Mouse (Mus musculus): ENCODE data around the gene Elane. TPM values are rescaled to one million over a fixed set of nuclear protein-coding genes. Genes with fewer than 3 reads are reported as not detected.
A peak's percentile ranks its signal among the peaks of the same experiment; 100 is the strongest.

Elane gene
- total RNA-seq, 2 experiments from 2014 or later = not detected

DNA sequence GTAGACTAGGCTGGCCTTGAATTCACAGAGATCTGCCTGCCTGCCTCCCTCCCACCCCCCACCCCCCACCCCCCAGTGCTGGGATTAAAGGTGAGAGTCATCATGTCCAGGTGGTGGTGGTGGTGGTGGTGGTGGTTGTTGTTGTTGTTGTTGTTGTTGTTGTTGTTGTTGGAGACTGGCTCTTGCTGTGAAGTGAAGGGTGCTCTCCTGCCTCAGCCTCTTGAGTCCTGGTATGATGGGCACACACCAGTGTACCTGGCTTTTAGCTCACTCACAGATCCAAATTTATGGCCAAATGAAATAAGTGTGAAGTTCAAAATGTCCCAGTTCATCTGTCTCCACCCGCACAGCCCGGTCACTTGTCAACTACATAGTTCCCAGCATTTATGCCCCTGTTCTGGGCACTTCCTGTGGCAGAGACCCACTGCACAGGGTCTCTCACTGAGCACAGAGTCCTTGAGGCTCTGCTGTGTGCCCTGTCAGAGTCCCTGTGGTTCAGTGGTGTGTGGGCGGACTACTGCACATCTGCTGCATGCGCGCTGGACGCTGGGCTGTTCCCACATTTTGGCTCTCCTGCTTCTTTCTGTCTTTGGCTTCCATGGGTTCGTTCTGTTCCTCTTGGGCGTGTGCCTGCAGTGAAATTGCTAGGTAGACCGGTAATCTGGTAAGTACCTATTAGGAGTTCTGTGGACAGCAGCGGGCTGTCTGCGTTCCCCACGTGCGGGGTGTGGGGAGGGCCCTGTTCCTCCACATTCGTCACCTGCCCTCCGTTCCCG, 48.9 kb downstream of the Elane start:
- no peak for TF ChIP-seq CTCF (conservative IDR thresholded peaks at IDR 0.05)
- no peak for DNase-seq (ENCODE audit: low spot score in 2 of 2)
- H3K4me3 ChIP-seq = no peak overlapping the region
- H3K27ac ChIP-seq = no peak overlapping the region

DNA sequence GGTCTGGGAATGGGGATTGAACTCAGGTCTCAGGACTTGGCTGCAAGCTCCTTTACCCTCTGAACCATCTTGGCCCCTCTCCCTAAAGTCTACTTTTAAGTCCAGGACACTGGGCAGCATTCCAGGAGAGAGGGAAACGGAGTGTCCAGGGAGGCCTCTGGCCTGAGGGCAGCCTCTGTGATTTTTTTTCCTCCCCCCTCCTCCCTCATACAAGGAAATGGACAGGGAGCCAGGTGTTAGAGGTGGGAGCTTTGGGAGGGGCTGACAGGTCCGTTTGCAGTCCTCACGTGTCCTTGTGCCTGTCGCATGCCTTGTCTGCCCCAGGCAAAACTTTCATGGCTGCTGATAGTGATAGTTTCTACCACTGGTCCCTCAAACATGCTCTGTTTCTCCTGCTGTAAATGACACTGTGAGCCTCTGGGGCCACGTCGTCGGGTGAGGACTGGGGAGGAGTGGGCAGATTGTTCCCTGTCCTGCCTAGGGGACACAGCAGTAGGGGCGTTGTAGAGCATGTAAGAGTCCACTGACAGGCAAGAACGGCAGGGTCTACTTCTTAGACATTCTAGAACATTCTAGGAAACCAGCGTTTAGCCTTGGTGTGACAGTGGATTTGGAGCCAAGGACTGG, 50.4 kb downstream of the Elane start:
- DNase-seq (ENCODE audit: low spot score in 2 of 2) = no peak
- no peak for TF ChIP-seq CTCF (conservative IDR thresholded peaks at IDR 0.05)

DNA sequence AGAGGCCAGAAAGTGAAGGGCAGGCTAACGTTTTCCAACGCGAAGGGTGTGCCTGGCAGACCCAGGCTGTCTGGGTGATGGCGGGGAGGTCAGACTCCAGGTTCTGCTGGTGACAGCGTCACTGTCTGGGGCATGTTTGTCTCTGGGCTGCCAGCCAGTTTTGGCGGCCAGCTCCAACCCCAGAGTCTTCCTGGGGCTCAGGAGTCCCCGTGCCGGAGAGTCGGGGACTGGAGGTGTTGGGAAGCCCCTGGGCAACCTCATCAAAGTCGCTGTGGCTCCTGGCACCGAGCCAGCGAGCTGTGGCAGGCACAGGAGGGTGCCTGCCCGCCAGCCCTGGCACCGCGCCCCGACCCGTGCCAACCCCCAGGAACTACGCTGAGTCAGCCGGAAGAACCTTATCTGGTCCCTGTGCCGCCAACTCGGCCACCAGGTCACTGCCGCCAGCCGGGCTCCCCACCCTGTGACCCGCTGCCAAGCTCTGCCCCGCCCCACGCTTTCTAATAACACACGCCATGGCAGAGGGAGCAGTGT, 50.9 kb downstream of the Elane start:
- Histone ChIP-seq H3K4me3 (peak overlapping the region; percentile 24; the same call in 1 of the 2 replicates), H3K27ac (no peak overlapping the region)
- no peak for DNase-seq (ENCODE audit: low spot score in 2 of 2)
- no peak for TF ChIP-seq CTCF (conservative IDR thresholded peaks at IDR 0.05)

More for the DNA sequence above, 50.4 kb downstream of the Elane start:
- no peak overlapping the region for H3K27ac ChIP-seq
- H3K4me3 ChIP-seq = no peak overlapping the region

Small RNA genes within 50 kb of the gene (microRNA-seq; reads per million reads assigned to microRNA genes)
- 0 to 0.32 reads per million in 2 experiments for gene Mir6910

Other genes starting within 250 kb of the Elane start
- 10 to 100 TPM; 44.7 to 49.4 TPM for gene Shc2, start 248.3 kb upstream of the Elane start, total RNA-seq (2021)
- gene Odf3l2, start 240.5 kb upstream of the Elane start, total RNA-seq (2021) = under 1 TPM; 0.29 to 0.38 TPM
- not detected for gene Madcam1, start 221.7 kb upstream of the Elane start, total RNA-seq (2021)
- gene Tpgs1, start 216.9 kb upstream of the Elane start, total RNA-seq (2021) = 10 to 100 TPM; 67.8 to 73.5 TPM
- 10 to 100 TPM; 73.1 to 79.8 TPM for gene Cdc34, start 204.1 kb upstream of the Elane start, total RNA-seq (2021)
- 1 to 10 TPM; 3.3 to 4.0 TPM for gene Gzmm, start 197.2 kb upstream of the Elane start, total RNA-seq (2021)
- 100 to 1,000 TPM; 538 TPM for gene Bsg, start 181.8 kb upstream of the Elane start, total RNA-seq (2021)
- 100 to 1,000 TPM; 118 TPM for gene Hcn2, start 169.6 kb upstream of the Elane start, total RNA-seq (2021)
- 10 to 100 TPM; 44.5 to 50.6 TPM for gene Polrmt, start 139.7 kb upstream of the Elane start, total RNA-seq (2021)
- 1 to 10 TPM; 1.9 to 2.8 TPM for gene Fgf22, start 131.2 kb upstream of the Elane start, total RNA-seq (2021)
- 10 to 100 TPM; 85.0 to 88.3 TPM for gene Rnf126, start 119.3 kb upstream of the Elane start, total RNA-seq (2021)
- gene Fstl3, start 109.0 kb upstream of the Elane start, total RNA-seq (2021) = 1 to 10 TPM; 2.5 to 2.7 TPM
- under 1 TPM; 0.26 to 0.37 TPM for gene Prss57, start 95.3 kb upstream of the Elane start, total RNA-seq (2021)
- gene Palm, start 92.7 kb upstream of the Elane start, total RNA-seq (2021) = 100 to 1,000 TPM; 275 to 277 TPM
- 1 to 10 TPM in 1 of 2 experiments, under 1 TPM in 1; 0.54 to 1.1 TPM for gene Misp, start 65.3 kb upstream of the Elane start, total RNA-seq (2021)
- gene Ptbp1, start 31.8 kb upstream of the Elane start, total RNA-seq (2021) = 10 to 100 TPM; 56.9 to 58.7 TPM
- gene Prtn3, start 11.8 kb upstream of the Elane start, total RNA-seq (2021) = 1 to 10 TPM; 1.5 to 2.6 TPM
- 10 to 100 TPM; 33.7 to 37.1 TPM for gene Plppr3, start 11.6 kb upstream of the Elane start, total RNA-seq (2021)
- gene Cfd, start 4.6 kb downstream of the Elane start, total RNA-seq (2021) = not detected
- gene Med16, start 22.7 kb downstream of the Elane start, total RNA-seq (2021) = 10 to 100 TPM; 57.7 to 59.3 TPM
- not detected for gene Gm26602, start 24.6 kb downstream of the Elane start, total RNA-seq (2021)
- gene Kiss1r, start 30.7 kb downstream of the Elane start, total RNA-seq (2021) = 1 to 10 TPM; 5.6 to 7.1 TPM
- gene R3hdm4, start 35.0 kb downstream of the Elane start, total RNA-seq (2021) = 100 to 1,000 TPM; 365 to 385 TPM
- 1 to 10 TPM; 7.5 to 8.5 TPM for gene Arid3a, start 40.8 kb downstream of the Elane start, total RNA-seq (2021)
- 10 to 100 TPM; 44.8 to 47.0 TPM for gene Wdr18, start 73.9 kb downstream of the Elane start, total RNA-seq (2021)
- under 1 TPM in 1 of 2 experiments, not detected in 1; 0.15 TPM for gene Grin3b, start 84.5 kb downstream of the Elane start, total RNA-seq (2021)
- 100 to 1,000 TPM; 124 TPM for gene Tmem259, start 98.1 kb downstream of the Elane start, total RNA-seq (2021)
- 1 to 10 TPM; 5.4 to 5.6 TPM for gene Cnn2, start 102.3 kb downstream of the Elane start, total RNA-seq (2021)
- gene Abca7, start 110.2 kb downstream of the Elane start, total RNA-seq (2021) = 10 to 100 TPM; 10.7 to 11.0 TPM
- 1 to 10 TPM; 3.7 to 4.4 TPM for gene Arhgap45, start 130.4 kb downstream of the Elane start, total RNA-seq (2021)
- gene Polr2e, start 153.5 kb downstream of the Elane start, total RNA-seq (2021) = 10 to 100 TPM; 77.8 to 79.1 TPM
- 100 to 1,000 TPM; 440 to 464 TPM for gene Gpx4, start 160.9 kb downstream of the Elane start, total RNA-seq (2021)
- 10 to 100 TPM; 22.4 to 23.4 TPM for gene Sbno2, start 219.3 kb downstream of the Elane start, total RNA-seq (2021)
- 10 to 100 TPM; 96.8 to 97.7 TPM for gene Stk11, start 229.6 kb downstream of the Elane start, total RNA-seq (2021)